Mouse (Mus musculus): ENCODE measurements at regions not wholly inside any gene's neighbourhood (a gene's known extent, or its start where the extent isn't known, plus 50 kb on each side); places are given as distances from the start of the nearest gene placed in this dataset.

DNA sequence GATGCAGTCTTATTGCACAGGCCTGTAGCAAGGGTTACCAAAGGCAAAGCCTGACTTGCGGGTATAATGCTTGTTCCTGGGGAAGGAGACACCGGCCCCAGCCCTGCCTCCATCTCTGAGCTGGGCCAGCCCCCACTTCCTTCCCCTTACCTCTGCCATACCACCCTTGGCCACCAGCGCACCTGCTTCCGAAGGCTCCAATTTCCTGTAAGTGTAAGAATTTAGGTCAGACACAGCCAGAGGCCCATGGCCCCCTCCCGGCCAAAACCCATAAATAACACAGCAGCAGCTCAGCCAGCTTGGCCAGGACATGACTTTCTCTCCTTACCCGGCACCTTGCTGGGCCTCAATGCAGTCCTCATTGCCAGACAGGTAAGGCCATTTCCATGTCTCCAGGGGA, 88.2 kb upstream of the Wnt4 start:
- TF ChIP-seq CTCF (IDR thresholded peaks at IDR 0.05; ENCODE audit: borderline replicate concordance, extremely low read depth, insufficient read depth, insufficient read length) (no peak), POLR2A (IDR thresholded peaks at IDR 0.05; ENCODE audit: borderline replicate concordance, extremely low read depth, insufficient read depth, insufficient read length, poor library complexity, severe bottlenecking) (no peak)
- DNase-seq (ENCODE audit: low read depth) = no peak

DNA sequence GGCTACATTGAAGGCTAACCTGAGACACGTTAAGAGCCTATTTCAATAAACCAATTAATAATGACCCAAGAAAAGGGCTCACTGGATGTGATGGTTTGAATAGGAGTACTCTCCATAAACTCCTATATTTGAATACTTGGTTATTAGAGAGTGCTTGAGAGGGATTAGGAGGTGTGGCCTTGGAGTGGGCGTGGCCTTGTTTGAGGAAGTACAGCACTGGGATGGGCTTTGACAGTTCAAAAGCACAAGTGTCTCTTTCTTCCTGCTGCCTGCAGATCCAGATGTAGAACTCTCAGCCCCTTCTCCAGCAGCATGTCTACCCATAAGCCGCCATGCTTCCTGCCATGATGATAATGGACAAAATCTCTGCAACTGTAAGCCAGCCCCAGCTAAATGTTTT, 89.7 kb upstream of the Wnt4 start:
- TF ChIP-seq CTCF (IDR thresholded peaks at IDR 0.05; ENCODE audit: borderline replicate concordance, extremely low read depth, insufficient read depth, insufficient read length) (no peak), POLR2A (IDR thresholded peaks at IDR 0.05; ENCODE audit: borderline replicate concordance, extremely low read depth, insufficient read depth, insufficient read length, poor library complexity, severe bottlenecking) (no peak)
- no peak for DNase-seq (ENCODE audit: low read depth)

DNA sequence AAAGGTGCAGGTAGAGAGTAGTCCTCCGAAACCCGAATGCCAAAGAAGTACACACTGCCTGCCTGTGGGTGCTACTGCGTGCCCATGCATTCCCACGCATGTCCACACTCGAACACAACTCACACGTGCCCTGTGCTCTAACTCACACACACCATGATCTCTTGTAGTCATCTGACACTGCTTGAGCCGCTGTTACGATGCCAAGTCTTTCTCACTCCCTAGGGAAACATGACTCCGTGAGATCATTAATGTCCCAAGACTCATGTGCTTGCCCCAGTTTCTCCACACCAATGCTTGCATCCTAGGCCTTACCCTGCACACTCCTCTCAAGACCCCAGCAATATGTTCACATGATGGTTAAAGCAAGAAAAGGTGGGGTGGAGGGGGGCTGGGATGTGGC, 90.2 kb upstream of the Wnt4 start:
- DNase-seq (ENCODE audit: low read depth) = no peak
- TF ChIP-seq POLR2A (IDR thresholded peaks at IDR 0.05; ENCODE audit: borderline replicate concordance, extremely low read depth, insufficient read depth, insufficient read length, poor library complexity, severe bottlenecking) = no peak
- no peak for TF ChIP-seq CTCF (IDR thresholded peaks at IDR 0.05; ENCODE audit: borderline replicate concordance, extremely low read depth, insufficient read depth, insufficient read length)

DNA sequence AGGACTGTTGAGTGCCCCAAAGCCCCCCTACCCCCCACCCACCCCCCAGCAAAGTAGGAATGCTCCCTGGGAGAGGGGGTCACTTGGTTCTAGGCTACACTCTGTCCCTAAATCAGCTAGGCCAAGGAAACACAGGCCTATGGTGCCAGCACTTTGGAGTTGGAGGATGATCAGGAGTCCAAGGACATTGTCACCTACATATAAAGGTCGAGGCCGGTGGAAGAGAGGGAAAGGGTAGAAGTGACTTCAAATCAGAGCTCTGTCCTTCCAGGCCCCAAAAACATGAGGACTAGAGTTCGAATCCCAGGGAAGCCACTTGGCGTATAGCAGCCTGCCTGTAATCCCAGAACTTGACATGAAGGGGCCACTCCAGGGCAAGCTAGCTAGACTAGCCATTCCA, 92.3 kb upstream of the Wnt4 start:
- TF ChIP-seq CTCF (IDR thresholded peaks at IDR 0.05; ENCODE audit: borderline replicate concordance, extremely low read depth, insufficient read depth, insufficient read length) (no peak), POLR2A (IDR thresholded peaks at IDR 0.05; ENCODE audit: borderline replicate concordance, extremely low read depth, insufficient read depth, insufficient read length, poor library complexity, severe bottlenecking) (no peak)
- no peak for DNase-seq (ENCODE audit: low read depth)

DNA sequence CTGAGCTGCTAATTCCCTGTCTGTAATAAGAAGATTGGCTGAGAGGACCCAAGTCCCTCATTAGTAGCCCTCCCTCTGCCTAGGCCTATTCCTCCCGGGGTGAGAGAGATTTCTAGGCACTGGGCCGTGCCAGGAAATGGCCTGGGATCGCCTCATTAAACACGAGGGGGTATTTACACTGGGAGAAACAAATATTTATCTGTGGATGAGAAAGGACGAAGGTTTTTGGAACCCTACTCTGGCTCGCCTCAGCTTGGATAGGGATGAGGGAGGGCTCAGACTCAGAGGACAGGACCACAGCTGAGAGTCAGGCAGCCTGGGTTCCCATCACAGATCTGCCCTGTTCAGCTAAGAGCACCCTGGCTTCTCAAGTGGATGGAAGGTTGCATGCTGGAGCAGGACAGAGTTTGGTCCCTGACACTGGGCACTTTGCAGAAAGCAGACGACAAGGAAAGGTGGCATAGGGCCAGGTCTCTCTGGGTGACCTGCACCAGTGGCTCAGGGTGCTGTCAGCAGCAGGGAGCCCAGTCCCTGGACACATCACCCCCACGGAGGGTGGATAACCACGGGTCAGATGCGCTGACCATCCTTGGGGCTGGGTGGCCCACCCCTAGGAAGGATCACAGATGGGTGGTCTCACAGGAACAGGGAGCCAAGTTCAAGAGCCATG, 94.0 kb upstream of the Wnt4 start:
- DNase-seq (ENCODE audit: low read depth) = no peak
- TF ChIP-seq POLR2A (IDR thresholded peaks at IDR 0.05; ENCODE audit: borderline replicate concordance, extremely low read depth, insufficient read depth, insufficient read length, poor library complexity, severe bottlenecking) (no peak), CTCF (IDR thresholded peaks at IDR 0.05; ENCODE audit: borderline replicate concordance, extremely low read depth, insufficient read depth, insufficient read length) (no peak)

DNA sequence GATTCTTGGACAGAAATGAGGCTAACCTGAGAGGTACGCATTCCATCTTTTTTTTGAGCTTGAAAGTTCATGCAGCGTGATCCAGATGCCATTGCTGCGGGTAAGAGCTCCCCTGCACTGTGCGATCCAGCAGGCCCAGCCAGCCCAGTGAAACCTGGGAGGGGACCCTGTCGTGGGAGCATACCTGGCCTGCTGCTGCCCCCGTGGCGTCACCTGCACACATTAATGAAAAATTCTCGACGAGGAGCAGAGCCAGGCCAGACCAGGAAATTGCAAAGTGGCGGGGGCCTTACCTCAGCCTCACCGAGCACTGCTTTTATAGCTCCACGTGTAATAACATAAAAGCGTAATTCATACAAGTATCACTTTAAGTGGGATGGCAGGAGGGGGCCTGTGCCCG, 94.7 kb upstream of the Wnt4 start:
- no peak for DNase-seq (ENCODE audit: low read depth)
- TF ChIP-seq CTCF (IDR thresholded peaks at IDR 0.05; ENCODE audit: borderline replicate concordance, extremely low read depth, insufficient read depth, insufficient read length) (no peak), POLR2A (IDR thresholded peaks at IDR 0.05; ENCODE audit: borderline replicate concordance, extremely low read depth, insufficient read depth, insufficient read length, poor library complexity, severe bottlenecking) (no peak)

DNA sequence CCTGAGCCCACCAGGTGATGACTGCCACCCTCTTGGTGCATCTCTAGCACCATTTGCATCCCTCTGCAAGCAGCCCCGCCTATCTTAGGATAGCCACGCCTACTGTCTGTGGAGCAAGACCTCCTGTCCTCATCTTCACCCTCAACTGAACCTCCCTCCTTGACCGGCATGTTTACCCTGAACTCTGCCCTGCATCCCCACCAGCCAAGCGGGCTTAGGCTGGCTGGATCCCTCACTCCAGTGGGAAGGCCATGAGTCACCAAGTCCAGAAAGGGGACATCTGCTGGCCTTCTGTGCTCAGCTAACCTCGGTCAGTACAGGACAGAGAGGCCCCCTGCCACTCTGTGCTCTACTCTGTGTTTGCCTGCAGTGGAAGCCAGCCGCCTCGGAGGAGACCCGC, 96.0 kb upstream of the Wnt4 start:
- no peak for TF ChIP-seq POLR2A (IDR thresholded peaks at IDR 0.05; ENCODE audit: borderline replicate concordance, extremely low read depth, insufficient read depth, insufficient read length, poor library complexity, severe bottlenecking)
- DNase-seq (ENCODE audit: low read depth) = no peak

DNA sequence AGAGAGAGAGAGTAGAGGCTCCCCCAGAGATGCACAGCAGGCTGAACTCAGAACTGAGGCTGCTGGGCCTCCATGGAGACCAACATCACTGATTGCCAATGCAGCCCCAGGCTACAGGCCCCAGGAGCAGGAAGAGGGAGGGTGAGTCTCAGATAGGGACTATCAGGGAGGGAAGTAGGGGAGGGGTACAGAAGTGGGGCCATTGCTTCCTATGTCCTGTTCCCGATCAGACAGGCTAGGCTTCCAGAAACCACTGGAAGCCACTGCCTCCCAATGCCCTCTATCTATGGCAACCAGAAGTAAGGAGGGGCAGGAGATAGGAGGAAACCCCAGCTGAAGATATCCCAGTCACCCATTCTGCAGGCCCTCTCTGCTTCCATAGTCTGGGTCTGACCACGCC, 97.2 kb upstream of the Wnt4 start:
- TF ChIP-seq CTCF (IDR thresholded peaks at IDR 0.05; ENCODE audit: borderline replicate concordance, extremely low read depth, insufficient read depth, insufficient read length) (no peak), POLR2A (IDR thresholded peaks at IDR 0.05; ENCODE audit: borderline replicate concordance, extremely low read depth, insufficient read depth, insufficient read length, poor library complexity, severe bottlenecking) (no peak)
- no peak for DNase-seq (ENCODE audit: low read depth)

DNA sequence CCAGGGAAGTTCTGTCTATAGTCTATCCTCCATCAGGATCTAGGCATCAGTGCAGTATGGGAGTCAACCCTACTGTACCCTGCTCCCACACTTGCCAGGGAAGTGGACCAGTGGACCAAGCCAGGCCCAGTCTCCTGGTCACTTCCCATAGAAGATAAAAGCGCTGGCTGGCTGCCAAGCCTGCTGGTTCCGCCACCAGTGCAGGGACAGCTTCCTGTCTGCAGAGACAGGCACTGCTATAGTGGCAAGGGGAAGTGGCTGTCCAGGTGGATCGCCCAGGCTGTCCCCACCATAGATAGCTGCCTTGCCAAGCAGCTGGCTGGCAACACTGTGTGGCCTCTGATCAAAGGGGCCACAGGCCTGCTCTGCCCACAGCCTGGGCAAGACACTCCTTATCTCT, 98.5 kb upstream of the Wnt4 start:
- DNase-seq (ENCODE audit: low read depth) = no peak

DNA sequence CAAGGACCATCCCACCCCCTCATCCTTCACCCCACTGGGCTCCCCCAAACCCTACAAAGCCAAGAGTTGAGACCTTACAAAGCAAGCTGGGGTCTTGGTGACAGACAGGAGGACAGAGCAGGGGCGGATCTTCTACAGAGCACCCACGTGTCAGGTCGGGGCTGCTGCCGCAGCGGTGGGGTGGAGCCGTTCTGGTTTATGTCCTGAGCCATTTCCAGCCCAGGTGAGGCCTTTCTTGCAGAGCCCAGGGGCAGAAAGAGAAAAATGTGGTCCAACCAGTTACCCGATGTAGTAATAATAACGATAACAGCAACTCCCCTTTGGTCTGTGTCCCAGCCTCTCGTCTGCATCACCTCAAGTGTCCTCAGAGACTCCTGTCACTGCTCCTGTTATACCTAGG, 112.4 kb upstream of the Wnt4 start:
- TF ChIP-seq POLR2A (IDR thresholded peaks at IDR 0.05; ENCODE audit: borderline replicate concordance, extremely low read depth, insufficient read depth, insufficient read length, poor library complexity, severe bottlenecking) = no peak
- no peak for TF ChIP-seq CTCF (IDR thresholded peaks at IDR 0.05; ENCODE audit: borderline replicate concordance, extremely low read depth, insufficient read depth, insufficient read length)
- DNase-seq (ENCODE audit: low read depth) = no peak

More for the DNA sequence above, 98.5 kb upstream of the Wnt4 start:
- TF ChIP-seq POLR2A (IDR thresholded peaks at IDR 0.05; ENCODE audit: borderline replicate concordance, extremely low read depth, insufficient read depth, insufficient read length, poor library complexity, severe bottlenecking) (no peak), CTCF (IDR thresholded peaks at IDR 0.05; ENCODE audit: borderline replicate concordance, extremely low read depth, insufficient read depth, insufficient read length) (no peak)

DNA sequence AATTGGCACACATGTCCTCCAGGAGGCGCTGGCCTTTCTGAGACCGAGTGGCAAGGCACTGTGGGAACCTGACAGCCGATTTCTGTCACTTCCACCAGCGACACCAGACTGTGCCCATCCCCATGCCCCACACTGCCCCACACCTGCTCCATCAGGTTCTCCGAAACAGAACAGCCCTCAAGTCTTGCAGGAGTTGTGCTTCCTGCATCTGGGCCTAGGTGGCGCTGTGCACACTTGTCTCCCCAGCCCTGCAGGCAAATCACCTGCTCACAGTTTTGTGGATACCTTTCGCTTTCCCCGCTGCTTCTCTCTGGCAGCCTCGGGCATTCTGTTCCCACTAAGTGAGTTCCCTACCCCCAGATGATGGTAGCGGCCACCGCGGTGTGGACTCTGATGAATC, 112.9 kb upstream of the Wnt4 start:
- peak; percentile 90 for DNase-seq (ENCODE audit: low read depth)
- TF ChIP-seq CTCF (IDR thresholded peaks at IDR 0.05; ENCODE audit: borderline replicate concordance, extremely low read depth, insufficient read depth, insufficient read length) (peak; percentile 97), POLR2A (IDR thresholded peaks at IDR 0.05; ENCODE audit: borderline replicate concordance, extremely low read depth, insufficient read depth, insufficient read length, poor library complexity, severe bottlenecking) (no peak)

DNA sequence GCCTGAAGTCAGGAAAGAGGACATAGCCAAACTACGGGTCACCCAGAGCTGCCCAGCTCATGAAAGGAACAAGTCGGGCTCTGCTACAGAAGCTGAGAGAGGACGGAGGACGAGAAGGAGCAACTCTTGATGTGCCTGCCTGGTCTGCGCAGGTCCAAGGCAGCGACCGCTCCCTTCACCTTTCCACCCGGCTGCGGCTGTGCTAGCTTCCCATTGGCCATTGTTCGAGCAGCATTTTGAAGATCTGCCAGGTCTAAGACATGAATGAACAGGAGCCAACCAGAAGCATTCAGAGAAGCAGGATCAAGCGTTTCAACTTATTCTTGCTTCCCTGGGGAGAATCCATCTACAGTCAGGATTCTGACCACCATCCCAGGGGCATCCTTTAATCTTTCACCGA, 113.3 kb upstream of the Wnt4 start:
- no peak for DNase-seq (ENCODE audit: low read depth)
- TF ChIP-seq POLR2A (IDR thresholded peaks at IDR 0.05; ENCODE audit: borderline replicate concordance, extremely low read depth, insufficient read depth, insufficient read length, poor library complexity, severe bottlenecking) (no peak), CTCF (IDR thresholded peaks at IDR 0.05; ENCODE audit: borderline replicate concordance, extremely low read depth, insufficient read depth, insufficient read length) (no peak)

Measured in brain, embryonic 14.5 days (tissue).